Mouse (Mus musculus): ENCODE results near the gene Sucnr1.
"Not testable (repeated sequence)": the region's sequence is repeated elsewhere in the genome, so short reads cannot be mapped to it uniquely, and the experiment has no call there.

Gene Sucnr1

DNA sequence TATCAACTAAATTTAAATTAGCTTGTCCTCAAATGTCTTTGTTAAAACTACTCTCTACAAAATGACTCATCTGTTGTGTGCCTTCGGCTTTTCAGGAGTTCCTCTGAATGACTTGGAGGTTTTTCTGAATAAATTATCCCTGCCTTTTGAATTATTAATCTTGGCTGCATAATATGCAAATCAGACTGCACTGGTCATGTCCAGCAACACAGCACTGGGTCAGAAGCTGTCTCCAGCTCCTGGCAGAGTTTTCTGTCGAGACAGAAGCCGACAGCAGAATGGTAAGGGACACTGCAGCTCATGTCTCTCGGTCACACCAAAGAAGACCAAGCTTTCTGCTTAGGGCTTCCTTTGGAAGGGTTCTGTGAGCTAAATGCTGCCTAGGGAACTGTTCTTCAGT, at the start of gene Sucnr1:
Gene Sucnr1, plus strand, starts transcription at position 222 of the 400 bp plus-strand sequence.
- DNase-seq, result no peak

DNA sequence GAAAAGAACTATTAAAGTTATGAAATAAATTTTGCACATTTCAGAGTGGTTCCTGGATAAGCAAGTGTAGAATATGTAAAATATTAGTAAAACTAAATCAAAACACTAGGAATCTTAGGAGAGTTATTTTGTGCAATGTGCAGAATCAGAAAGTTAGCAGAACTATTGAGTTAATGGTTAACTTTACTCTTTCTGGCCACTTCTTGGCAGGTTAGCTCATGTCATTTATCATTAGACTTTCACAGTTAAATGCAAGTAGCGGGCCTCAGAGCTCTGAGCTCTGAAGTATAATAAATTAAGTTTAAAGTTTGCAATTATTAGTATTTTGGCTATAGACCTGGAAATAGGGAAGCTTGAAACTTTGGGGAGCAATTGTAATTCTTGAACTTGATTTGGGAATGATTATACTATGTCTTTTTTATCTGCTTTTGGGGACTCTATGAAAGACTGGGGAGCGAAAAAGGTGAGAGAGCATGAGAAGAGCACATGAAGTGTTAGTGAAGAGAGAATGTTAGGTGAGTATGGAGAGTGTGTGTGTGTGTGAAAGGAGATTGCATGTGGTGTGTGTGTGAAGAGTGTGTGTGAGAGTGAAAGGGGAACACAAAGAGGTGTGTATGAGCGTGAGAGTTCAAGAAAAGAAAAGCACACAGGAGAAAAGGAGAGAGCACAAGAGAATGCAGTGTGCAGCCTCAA, 35.3 kb upstream of the Sucnr1 start:
- no peak for DNase-seq

DNA sequence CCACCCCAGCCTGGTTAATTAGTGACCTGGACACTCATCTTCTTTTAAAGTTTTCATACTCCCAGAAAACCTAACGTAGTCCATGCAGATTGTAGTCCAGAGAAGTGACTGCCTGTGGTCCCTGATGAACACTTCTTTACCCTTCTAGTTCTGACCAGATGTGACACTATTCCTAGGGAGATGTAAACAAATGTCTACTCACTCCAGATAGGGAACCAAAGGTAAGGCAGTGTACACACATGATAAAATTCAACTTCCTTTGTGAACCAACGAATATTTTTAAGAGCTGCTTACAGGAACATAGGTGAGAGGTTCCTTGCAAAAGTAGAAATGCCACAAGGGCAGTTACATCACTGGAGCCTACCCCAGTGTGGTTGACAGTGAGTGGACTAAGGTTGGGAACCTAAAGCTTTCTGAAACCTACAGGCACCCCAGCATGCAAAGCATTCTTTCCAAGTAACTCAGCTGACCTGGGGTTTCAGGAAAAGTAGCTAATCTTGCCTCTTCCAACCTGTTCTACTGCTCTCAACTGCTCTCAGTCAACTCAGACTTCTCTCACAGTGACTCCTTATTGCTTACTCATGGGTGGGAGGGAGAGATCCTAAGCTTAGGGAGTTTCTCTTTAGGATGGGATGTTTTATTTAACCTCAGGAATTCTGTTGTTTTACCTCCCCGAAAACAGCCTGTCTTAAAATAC, 28.3 kb upstream of the Sucnr1 start:
- DNase-seq, result no peak

DNA sequence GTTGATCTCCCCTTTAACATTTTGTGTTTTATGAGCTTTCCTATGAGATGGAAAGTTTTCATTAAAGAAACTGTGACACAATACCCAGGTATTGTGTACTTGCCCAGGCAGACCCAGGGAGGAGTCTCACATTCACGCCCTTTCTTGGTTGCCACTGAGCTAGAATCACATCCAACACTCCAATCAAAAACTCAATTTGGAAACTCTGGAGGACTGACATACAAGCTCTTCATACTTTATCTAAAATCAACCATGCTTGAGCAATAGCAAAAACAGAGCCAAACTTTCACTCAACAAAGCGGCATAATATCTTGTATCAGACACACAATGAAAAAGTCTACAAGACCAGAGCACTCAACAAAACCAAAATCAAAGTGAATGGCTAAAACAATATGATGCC, 27.7 kb upstream of the Sucnr1 start:
- DNase-seq, result no peak

DNA sequence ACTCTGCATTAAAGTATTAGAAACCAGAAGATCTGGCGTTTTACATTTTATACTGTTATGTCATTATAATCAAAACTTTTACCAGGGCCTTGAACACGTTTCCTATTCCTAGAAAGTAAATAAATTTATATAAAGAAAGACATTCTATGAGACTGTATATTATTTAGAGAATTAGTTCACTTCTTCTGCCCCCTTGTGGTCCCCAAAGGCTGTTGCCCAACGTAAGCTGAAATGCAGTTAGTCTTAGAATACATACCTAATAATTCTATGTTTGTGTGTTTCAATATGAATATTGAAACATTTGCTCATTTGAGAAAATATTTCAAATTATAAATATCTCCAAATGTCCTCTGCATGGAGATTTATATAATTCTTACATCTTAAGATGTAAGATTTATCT, 25.2 kb upstream of the Sucnr1 start:
- DNase-seq, result no peak

DNA sequence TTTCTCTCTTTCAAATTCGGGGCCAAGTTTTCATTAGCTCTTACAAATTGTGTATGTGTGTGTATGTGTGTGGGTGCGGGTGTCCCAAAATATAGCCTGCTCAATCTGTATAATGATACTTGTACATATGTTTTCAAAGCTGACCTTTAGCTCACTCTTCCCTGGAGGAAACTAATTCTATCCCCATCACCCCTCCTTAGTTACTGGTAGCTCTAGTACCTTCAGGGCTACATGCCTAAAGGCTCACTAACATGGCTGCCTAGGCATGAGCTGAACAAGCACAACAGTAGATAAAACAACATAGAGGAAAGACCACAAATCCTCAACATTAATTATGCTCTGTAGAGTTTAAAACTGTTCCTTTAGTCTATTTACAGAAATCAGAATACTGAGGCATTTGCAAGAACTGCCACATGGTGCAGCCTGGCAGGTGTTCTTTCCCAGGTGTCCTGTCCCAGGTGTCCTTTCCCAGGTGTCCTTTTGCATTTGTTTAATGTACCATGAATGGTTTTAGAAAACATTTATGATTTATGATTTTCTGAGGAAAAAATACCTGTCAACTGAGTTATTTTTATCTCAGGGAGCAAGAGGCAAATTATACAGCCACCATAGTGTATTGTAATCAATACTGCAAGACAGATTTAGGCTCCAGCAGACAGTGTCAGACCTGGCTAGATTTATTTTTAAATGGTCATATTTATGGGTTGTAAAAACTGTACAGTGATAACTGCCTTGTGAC, 24.4 kb upstream of the Sucnr1 start:
- no peak for DNase-seq

DNA sequence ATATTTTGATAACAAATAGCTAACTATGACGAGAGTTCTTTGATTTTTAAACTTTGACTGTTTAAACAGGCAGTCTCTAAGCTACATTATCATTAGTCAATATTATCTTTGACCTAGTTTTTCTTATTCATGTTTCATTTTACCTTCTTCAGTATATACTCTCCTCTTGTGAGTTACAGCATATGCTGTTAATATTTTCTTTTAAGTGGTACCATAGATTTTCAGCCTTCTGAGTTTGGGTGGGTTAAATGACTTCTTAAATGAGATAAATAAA, 23.9 kb upstream of the Sucnr1 start:
- no peak for DNase-seq

DNA sequence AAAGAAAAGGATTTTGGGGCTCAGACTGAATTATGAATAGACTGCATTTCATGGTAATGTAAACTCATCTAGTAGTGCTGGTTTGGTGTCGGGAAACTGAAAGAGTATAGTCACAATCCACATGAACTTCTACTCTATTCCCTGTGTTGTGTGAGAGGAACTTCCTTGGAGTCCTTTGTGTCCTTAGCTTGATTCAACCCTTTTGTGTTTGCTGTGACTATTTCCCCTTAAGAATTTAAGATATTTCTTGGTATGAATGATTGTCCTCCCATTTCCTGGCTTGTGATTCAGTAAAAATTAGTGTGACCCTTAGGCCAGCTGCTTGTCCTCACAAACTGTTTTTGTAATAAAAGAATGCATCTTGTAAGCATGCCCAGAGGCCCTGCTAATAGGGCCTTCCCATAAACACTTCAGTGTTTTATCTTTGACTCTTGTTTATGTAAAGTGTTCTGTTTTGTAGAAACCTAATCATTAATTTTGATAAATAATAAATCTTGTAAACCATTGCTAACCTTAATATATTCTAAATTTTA, 2.7 kb upstream of the Sucnr1 start:
- DNase-seq, result no peak

DNA sequence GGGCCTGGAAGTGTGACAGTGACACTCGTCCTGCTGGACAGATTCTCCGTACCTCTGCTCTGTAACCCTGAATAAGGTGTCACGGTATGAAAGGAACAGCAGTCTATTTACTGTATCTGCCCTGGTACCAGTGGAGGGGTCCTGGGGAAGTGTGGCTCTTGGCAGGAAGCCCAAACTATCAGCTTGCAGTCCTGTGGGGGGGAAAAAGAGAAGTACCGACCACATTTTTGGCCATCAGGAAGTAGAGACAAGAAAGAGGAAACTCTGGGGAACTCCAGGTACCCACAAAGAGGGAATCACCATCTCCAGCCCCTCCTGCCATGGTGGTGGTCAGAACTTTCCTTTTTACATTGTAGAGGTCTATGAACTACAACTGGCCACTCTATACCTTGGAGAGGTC, 1.1 kb upstream of the Sucnr1 start:
- DNase-seq, result peak; percentile 29 to 44

DNA sequence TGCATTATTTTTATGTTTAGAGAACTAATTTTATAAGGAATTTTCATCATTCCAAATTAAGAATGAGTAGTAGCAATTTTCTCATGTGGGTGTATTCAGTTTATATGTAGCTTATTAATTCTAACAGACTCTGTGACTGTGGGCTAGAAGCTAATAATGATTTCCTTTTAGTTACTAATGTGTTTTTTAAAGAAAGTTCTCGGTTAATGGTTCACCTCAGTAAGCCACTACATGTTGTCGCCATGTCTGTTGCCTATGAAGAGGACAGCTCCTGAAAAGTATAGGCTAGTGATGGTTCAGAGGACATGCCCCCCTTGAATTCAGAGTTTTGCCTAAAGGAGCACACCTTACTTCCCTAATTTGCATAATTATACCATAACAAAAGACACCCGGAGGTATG, 1.1 kb downstream of the Sucnr1 start:
- DNase-seq, result no peak

DNA sequence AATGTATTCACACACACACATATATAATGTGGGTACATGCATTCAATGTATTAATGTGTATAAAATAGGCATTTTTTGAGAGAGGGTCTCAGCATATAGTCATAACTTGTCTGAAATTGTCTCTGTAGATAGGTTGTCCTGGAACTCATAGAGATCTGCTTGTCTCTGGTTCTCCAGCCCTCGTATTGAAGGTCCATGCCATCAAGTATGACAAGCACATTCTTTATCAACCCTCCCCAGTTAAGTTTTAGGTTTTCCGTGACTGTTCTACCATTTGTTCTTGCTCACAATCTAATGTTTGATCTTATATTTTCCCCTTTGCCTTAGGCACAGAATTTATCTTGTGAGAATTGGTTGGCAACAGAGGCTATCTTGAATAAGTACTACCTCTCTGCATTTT, 4.1 kb downstream of the Sucnr1 start:
- DNase-seq, result no peak

DNA sequence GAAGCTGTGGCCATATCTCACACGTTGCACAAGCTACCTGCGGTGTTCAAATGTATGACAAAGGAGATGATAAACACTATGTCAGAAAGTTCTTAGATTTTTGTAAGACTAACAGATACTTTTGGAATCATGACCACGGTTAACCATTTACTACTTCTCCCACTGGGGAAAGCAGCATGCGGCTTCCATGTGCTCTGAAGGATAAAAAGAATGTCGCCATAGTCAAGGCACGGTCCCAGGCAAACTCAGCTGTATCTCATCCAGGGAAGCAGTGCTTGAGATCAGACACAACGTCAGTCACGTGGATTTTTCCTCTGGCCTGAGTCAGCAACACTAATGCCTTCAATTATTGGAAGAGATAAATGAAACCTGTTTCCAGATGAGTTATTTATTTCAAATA, 9.7 kb downstream of the Sucnr1 start:
- no peak for DNase-seq

DNA sequence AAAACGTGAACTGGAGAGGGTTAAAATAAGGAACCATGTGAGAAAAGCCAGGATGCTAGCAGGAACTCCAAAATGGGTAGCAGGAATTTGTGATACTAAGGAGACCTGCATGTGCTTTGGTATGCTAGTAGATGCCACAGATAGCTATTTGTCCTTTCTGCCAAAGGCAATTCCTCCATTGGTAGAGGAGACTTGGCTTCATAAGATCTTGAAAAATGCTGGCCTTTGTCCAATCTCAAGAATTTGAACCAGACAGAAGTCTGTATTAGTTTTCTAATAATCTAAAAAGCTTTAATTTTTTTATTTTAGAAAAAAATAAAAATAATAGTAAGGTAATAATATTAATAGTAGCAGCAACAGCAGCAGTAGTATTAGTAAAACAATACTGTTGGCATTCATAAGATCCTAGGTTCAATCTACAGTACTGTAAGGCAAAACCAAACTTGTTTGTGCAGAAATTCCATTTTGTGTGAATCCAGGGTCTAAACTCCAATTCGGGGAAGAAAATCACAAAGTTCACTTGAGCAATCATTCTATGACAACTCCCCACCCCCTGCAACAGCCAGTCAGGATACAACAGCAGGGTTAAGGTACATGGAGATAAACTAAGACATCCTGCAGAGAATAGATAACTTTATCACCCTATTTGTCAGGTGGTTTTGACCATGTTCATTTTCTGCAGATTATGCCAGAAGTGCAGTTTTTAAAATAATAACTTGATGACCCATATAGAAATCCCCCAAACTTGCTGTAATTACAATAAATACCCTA, 12.9 kb downstream of the Sucnr1 start:
- no peak for DNase-seq

DNA sequence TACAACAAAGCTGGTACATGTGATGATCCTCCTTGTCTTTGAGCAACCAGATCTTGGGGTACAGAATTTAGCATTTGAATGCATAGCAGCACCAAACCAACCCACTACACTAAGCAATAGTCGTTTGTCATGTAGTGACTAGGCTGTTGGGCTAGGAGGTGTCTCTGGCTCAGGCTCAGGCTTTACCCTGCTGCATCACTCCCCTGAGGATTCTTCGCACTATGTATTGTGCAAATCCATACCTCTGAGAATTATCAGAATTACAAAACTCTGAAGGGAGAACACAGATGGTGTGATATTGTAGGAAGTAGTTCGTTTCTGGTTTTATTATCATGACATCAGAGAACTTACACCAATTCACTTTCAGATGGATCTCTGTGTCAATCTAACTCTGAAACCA, 15.3 kb downstream of the Sucnr1 start:
- no peak for DNase-seq

DNA sequence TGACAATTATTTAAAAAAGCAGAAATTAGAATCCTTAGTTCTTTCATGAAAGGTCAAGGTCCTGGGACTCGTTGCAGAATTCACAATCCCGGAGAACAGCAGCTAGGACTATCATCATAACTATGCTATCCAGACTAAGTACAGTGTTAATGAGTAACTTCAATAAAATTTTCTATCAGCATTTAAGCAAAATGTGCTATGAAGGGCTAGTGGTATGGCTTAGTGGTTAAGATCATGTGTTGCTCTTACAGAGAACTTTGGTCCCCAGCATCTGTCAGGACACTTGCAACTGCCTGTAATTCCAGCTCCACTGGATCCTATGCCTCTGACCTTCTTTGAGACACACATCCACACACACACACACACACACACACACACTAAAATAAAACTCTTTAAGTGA, 15.8 kb downstream of the Sucnr1 start:
- DNase-seq, result no peak

DNA sequence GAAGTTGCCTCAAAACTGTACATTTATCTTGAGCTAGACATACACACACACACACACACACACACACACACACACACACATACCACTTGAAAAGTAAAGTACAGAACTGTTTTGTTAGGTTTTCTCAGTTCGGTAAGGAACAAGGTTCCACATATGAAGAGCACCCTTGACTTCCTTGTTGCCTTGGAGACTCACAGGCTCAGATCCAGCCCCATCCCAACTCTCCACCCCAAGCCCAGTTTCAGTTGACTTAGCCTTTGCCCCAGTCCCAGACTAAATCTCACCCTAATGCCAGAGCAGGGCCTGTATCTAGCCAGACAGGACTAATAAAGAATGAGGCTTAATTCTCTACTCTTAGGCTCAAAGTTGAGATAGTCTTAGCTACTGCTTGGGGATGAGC, 16.9 kb downstream of the Sucnr1 start:
- DNase-seq, result no peak

DNA sequence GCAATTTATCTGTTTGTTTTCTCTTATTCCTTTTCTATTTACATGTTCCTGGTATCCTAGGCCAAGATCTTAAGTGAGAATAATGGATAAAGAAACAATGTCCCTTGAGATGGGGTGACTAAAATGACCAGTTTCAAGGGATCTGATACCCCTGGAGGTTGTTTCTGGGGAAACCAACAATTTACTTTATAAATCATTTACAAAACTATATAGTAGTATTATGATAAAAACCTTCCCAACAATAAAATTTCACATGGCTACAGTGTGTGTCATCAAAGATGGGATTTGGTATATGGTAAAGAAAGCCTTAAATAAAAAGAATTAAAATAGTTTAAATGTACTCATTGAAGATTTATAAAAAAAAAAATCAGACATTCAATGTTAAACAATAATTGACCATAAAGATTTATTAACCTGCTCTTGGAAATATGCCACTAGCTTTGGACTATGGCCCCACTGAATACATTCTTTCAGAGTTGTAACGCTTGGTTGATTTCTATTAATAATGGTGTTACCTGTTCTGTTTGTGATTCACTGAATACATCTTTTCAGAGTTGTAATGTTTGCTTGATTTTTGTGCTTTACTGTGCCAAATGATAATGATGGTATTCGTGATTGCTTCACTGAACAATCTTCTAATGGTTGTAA, 22.9 kb downstream of the Sucnr1 start:
- no peak for DNase-seq

DNA sequence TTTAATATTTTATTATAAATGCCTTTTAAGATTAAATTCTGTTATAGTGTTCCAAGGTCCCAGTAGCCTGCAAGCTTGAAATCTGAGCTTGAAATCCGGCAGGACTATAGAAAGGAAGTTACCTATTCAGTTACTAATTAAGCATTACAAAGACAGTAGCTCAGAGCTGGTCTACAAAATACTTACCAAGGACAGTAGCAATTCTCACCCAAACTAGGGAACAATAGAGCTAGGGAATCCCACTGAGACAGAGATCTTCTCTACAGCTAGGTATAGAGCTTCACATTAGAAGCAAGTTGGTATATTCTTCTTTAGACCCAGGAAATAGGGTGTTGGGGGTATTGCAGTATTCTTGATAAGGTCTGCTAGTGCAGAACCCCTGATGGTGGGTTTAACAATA, 24.8 kb downstream of the Sucnr1 start:
- not testable (repeated sequence) for DNase-seq

DNA sequence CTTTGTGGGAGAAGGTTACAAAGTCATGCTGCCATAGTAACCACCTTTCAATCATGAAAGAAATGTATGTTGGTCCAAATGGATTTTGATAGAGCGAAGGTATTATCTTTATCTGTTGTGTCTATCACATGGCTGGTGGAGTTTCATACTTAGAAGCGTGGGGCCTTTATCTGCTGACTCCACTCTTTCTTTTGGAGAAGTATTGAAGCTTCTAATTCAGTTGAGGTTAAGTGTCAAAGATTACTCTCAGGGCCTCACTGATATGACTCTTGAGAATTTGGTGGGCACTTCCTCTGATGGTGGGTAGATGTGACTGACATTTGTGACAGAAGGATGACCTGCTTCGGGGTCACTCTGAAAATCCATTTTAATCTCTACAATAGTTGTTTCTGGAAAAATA, 26.1 kb downstream of the Sucnr1 start:
- DNase-seq, result no peak

DNA sequence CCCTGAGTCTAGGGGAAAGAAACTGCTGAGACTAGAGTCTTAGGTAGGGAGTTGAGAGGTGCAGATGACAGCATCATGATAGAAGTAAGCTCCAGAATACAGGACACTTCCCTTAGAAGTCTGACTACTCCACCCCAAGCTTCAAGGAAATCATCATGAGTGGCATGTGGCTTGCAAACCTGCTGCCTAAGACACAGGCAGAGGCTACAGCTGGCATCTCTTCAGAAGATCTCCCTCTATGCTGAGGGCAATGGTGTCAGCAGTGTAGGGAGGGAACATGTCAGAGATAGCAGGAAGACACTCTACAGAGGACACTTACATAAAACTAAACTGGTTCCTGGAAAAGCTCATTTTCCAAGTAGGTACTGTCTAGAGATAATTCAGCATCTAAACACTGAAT, 27.1 kb downstream of the Sucnr1 start:
- no peak for DNase-seq

DNA sequence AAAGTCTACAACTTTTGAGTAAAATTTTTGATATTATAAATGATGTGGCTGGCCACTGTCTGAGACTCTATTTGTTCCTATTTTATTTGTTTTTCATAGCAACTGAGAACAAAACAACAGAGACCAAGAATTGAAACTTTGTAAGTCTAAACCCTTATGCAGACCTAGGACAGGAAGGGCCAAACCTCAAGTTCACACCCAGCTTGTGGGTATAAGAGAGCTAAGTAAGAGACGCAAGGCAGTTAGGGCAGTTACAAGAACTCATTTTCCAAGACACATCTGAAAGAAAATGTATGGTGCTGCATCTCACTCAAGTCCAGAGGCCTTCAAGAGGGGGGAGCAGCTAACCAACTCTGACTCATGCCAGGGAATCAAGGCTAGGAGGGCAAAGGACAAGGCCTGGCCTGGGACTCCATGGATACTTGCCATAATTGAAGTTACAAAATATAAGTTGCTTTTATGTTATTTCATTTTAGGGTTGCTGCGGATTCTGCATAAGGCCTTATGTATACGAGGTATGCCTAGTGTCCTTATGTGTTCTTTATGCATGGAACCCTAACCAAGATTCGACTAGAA, 29.6 kb downstream of the Sucnr1 start:
- no peak for DNase-seq

DNA sequence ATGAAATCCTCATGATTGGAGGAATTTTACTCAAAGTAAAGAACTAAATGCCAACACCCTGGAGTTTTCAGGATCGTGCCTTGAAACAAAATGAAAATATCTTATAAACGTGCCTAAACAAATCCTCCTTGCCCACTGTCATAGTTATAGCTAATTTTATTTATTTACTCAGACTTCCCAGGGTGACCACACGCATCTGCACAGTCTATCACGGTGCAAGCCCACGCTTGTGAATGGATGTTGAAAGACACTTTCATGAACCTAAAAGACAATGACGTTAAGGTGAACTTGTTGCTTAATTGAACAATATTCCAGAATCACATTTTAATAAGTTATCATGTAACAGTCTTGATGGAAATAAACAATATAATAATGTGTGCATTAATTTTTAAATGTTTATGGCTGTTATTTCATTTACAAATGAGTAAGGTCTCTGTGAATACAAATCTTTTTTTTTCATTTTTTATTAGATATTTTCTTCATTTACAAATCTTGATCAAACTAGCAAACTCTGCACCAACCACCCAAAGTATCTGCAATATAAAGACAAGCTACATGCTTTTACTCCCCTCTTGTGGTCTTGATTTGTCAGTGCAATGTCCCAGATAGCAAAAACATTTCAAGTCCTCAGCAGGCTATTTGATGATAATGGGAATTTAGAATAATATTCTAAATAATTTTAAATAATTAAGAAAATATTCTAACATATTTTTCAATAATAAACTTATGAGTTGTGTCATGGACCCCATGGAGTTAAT, 30.4 kb downstream of the Sucnr1 start:
- DNase-seq, result no peak
